Mouse (Mus musculus) heart, embryonic 14.5 days (tissue): ENCODE results near the gene Pdcd1lg2. TPM values are rescaled to one million over a fixed set of nuclear protein-coding genes. Genes with fewer than 3 reads are reported as not detected.

Source experiments
- ATAC-seq: fragments of 200-750 bp; cut with Nextera tagmentation; 2 replicates; pipeline ENCODE4 v1.8.0; 2017; ENCODE audit warnings: low read depth, moderate TSS enrichment; ENCODE audit not compliant: insufficient number of reproducible peaks, insufficient read depth, low FRiP score
- H3K27ac ChIP-seq, 2 experiments: fragments of 200-500 bp in 1 of 2; fragments of 300-500 bp in 1 of 2; sonication (generic) in 1 of 2; replicated peaks in 1 of 2; 2 replicates each; pipeline ENCODE4 v1.5.1; 2012 to 2014; ENCODE audit warnings: low read depth in 2 of 2, low read length in 2 of 2, control low read depth in 1 of 2, mild to moderate bottlenecking in 1 of 2, mixed read lengths in 1 of 2; ENCODE audit not compliant: control insufficient read depth in 1 of 2, insufficient read depth in 1 of 2
- H3K27me3 ChIP-seq: fragments of 300-500 bp; sonication (generic); 2 replicates; pipeline ENCODE4 v1.6.1; 2014; ENCODE audit warnings: mild to moderate bottlenecking, low read length, control low read depth; ENCODE audit not compliant: control insufficient read depth, insufficient read depth
- H3K36me3 ChIP-seq: fragments of 300-500 bp; sonication (generic); 2 replicates; pipeline ENCODE4 v1.6.1; 2014; ENCODE audit warnings: mild to moderate bottlenecking, control low read depth, low read length, mixed read lengths; ENCODE audit not compliant: control insufficient read depth, insufficient read depth
- H3K4me1 ChIP-seq, 2 experiments: fragments of 200-500 bp in 1 of 2; fragments of 300-500 bp in 1 of 2; sonication (generic) in 1 of 2; 2 replicates each; pipeline ENCODE4 v1.6.1; 2012 to 2014; ENCODE audit warnings: low read length in 2 of 2, control low read depth in 1 of 2, mixed read lengths in 1 of 2; ENCODE audit not compliant: control insufficient read depth in 2 of 2, insufficient read depth in 2 of 2
- H3K4me2 ChIP-seq: fragments of 300-500 bp; sonication (generic); 2 replicates; pipeline ENCODE4 v1.6.1; 2014; ENCODE audit warnings: mild to moderate bottlenecking, low read length
- H3K4me3 ChIP-seq, 2 experiments: fragments of 200-500 bp in 1 of 2; fragments of 300-500 bp in 1 of 2; sonication (generic) in 1 of 2; 2 replicates each; pipeline ENCODE4 v1.5.1; 2012 to 2014; ENCODE audit warnings: low read length in 2 of 2, mild to moderate bottlenecking in 2 of 2, control low read depth in 1 of 2, low read depth in 1 of 2, moderate library complexity in 1 of 2; ENCODE audit not compliant: control insufficient read depth in 1 of 2, insufficient read depth in 1 of 2
- H3K9ac ChIP-seq: fragments of 300-500 bp; sonication (generic); 2 replicates; pipeline ENCODE4 v1.6.1; 2014; ENCODE audit warnings: mild to moderate bottlenecking, low read length
- H3K9me3 ChIP-seq: fragments of 300-500 bp; sonication (generic); 2 replicates; pipeline ENCODE4 v1.6.1; 2016; ENCODE audit warnings: low read length, control low read depth; ENCODE audit not compliant: control insufficient read depth
- WGBS: fragments of 180-500 bp; shearing (Covaris S2); extraction: QIAGEN DNeasy Blood & Tissue Kit; methylation state at CpG from one replicate; pipeline ENCODE4 v1.1.7; 2014; 5-methylcytosine and 5-hydroxymethylcytosine counted together
- polyA plus RNA-seq: library from polyadenylated mRNA; unstranded; fragments of >200 nt; fragmentation: Nextera tagmentation; extraction: Ambion mirVana; gene quantifications from 2 replicates; pipeline ENCODE4 v1.2.1, GENCODE M21; 2014

Gene Pdcd1lg2
- polyA plus RNA-seq, 1 experiment from 2014 or later, result not detected

DNA sequence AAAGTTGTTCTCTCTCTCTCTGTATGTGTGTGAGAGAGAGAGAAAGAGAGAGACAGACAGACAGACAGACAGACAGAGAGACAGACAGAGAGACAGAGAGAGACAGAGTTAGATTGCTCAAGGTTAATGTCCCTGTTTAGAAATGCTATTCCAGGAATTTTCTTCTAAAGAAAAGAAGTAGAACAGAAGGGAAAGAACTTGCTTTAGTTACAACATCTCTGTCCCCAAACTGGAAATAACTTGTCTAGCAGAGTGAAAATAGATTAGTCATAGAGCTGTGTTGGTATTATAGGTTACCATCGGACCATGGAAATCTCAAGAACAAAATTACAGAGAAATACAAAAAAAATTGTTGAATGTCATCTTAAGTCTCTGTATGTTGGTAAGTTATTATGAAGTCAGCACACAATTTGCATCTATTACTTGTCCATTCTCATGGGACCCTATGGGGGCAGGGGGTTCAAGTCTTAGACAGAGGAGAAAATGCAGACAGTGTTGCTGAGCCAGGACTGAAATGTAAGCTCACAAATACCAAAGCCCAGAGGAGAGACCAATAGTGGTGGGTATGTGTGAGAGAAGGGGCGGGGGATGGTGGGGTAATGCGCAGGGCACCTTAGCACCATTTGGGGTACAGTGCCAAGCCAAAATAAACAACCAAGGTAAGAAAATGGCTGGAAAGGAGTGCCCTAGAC, 74.7 kb downstream of the Pdcd1lg2 start:
- WGBS, result 84% methylated on average over 3 of the region's 3 CpGs
- no peak overlapping the region for H3K4me2 ChIP-seq
- H3K27ac ChIP-seq, result no peak overlapping the region
- no peaks in the 10 kb centered on the region for H3K9me3 ChIP-seq
- H3K4me3 ChIP-seq, result no peak overlapping the region
- no peaks in the 10 kb centered on the region for H3K27me3 ChIP-seq
- ATAC-seq, result no peak
- H3K4me1 ChIP-seq, result peaks cover 4 to 8% of the 10 kb centered on the region in 2 experiments; a peak in 3 of 4 replicates
- H3K9ac ChIP-seq, result no peak overlapping the region
- H3K36me3 ChIP-seq, result no peaks in the 10 kb centered on the region

DNA sequence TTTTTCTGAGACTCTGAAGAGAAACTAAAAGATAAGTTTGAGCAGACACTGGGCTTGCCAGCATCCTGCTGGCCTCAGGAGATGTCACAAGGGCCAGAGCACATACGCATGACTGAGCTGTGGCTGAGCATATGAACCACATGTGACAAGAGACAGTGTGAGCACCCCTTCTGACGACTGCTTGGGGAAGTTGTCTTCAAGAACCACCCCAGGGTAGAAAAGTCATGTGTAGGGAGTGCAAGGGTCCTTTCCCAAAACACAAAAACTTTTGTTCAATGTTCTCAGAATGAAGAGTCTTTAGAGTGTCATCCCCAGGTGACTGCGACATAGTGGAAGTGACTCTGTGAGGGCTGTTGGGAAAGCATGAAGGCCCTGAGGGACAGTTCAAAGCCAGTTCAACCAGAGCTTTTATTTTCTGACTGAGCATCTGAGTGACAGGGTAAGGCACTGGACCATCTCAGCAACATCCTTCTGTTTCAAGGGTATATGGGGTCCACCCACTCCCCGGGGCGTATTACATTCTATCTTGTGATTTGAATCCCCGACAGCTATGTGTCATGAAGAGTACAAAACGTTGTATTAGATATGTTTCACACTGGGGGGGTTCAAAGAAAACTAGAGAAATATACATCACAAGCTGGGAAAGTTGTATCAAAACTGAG, 76.0 kb downstream of the Pdcd1lg2 start:
- no peak overlapping the region for H3K4me3 ChIP-seq
- no peak overlapping the region for H3K4me2 ChIP-seq
- 82% methylated on average over 7 of the region's 7 CpGs for WGBS
- H3K9me3 ChIP-seq, result no peaks in the 10 kb centered on the region
- no peaks in the 10 kb centered on the region for H3K27me3 ChIP-seq
- H3K36me3 ChIP-seq, result no peaks in the 10 kb centered on the region
- ATAC-seq, result no peak
- H3K9ac ChIP-seq, result no peak overlapping the region
- H3K27ac ChIP-seq, result no peak overlapping the region
- peaks cover 4 to 8% of the 10 kb centered on the region in 2 experiments; a peak in 3 of 4 replicates for H3K4me1 ChIP-seq

DNA sequence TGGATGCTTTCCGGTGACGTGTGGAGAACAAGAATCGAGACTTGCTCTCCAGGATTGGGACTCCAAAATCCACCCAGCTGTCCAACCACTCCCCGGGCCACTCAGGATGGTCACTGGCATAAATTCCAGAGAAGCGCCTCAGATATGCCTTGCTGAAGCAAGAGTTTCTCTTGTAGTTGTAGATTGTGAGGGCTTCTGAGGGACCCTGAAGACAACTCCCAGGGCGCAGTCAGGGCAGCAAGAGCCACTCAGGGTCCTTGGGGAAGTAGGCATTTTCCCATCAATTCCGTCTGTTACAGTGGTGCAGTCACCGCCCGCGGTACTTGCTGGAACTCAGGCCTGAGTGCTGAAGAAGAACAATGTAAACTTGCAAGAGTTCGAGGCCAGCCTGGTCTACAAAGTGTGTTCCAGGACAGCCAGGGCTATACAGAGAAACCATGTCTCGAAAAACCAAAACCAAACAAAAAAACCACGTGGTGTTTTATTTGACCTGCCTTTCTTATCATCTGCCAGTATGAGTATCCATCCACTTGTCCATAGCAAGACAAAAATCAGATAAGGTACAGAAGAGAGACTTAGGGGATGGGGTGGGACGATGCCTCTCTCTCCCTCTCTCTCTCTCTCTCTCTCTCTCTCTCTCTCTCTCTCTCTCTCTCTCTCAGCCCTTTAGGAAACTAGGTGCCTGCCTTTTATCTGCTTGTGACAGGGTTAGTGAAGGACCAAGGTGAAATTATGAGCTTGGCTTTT, 76.8 kb downstream of the Pdcd1lg2 start:
- Histone ChIP-seq H3K36me3 (no peaks in the 10 kb centered on the region), H3K4me3 (no peak overlapping the region), H3K27ac (no peak overlapping the region), H3K4me2 (no peak overlapping the region), H3K9ac (no peak overlapping the region), H3K4me1 (peaks cover 4 to 8% of the 10 kb centered on the region in 2 experiments; a peak in 3 of 4 replicates), H3K27me3 (no peaks in the 10 kb centered on the region), H3K9me3 (no peaks in the 10 kb centered on the region)
- 82% methylated on average over 14 of the region's 14 CpGs for WGBS
- ATAC-seq, result no peak

DNA sequence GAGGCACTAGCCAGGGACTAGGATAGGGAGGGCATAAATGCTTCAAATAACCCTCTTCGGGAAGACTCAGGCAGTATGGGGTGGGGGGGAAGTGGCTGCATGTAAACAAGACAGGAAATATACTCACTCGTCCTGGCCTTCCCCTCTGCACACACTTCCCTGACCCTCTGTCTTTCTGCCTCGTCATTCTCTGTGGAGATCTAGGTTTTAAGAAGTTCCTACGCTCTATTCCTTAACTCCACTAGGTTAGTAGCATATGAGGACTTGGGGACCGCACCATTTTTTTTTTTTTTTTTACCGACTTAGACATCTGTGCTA, 77.3 kb downstream of the Pdcd1lg2 start:
- no peak overlapping the region for H3K9ac ChIP-seq
- 0 out of 2 replicates have a peak overlapping the region, but pooled peaks have one; percentile 3 for H3K4me2 ChIP-seq
- H3K4me1 ChIP-seq, result peaks cover 4 to 8% of the 10 kb centered on the region in 2 experiments; a peak in 3 of 4 replicates
- H3K9me3 ChIP-seq, result no peaks in the 10 kb centered on the region
- H3K36me3 ChIP-seq, result no peaks in the 10 kb centered on the region
- H3K4me3 ChIP-seq, result no peak overlapping the region
- 46% methylated on average over 6 of the region's 6 CpGs for WGBS
- ATAC-seq, result no peak
- no peak overlapping the region for H3K27ac ChIP-seq
- H3K27me3 ChIP-seq, result no peaks in the 10 kb centered on the region

DNA sequence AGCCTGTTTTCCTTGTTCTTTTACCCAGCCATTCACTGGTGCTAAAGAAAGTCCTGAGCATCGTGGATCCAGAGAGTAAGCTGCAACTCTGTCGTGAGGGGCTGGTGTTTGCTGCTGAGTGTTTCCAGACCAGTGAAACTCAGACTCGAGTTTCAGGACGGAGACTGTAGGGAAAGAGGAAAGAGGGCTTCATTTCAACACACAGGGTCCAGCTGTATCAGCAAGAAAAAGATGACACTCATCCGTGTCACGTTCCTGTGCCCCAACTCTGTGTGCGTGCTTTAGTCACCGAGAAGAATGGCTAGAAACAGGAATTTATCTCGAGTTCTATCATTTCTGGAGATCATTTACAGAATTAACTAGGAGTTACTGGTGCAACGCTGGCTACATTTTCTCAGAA, 77.7 kb downstream of the Pdcd1lg2 start:
- Histone ChIP-seq H3K9me3 (no peaks in the 10 kb centered on the region), H3K4me1 (peaks cover 4 to 8% of the 10 kb centered on the region in 2 experiments; a peak in 3 of 4 replicates), H3K27me3 (no peaks in the 10 kb centered on the region), H3K9ac (no peak overlapping the region), H3K27ac (no peak overlapping the region), H3K4me2 (0 out of 2 replicates have a peak overlapping the region, but pooled peaks have one; percentile 3), H3K4me3 (no peak overlapping the region), H3K36me3 (no peaks in the 10 kb centered on the region)
- no peak for ATAC-seq
- 43% methylated on average over 10 of the region's 10 CpGs for WGBS

DNA sequence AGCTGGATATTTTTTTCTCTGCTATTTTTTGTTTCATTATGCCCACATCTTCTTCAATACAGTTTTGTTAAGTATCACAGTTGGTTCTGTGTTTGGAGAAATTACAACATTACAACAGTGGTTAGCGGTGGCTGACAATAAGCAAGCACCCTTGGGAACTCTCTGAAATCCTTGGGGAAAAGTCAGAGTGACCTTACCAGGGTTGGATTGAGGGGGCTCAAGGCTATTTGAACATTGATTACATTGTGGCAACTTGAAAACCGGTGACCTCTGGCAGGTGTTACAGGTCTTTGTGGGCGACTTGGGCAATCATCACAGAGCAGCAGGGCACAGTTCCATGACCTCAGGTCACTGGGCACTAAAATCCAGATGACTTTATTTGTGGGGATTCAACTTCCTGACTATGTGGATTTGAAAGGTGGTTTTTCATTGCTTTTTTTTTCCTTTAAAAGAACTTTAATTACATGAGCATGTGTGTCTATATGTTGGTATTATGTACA, 79.1 kb downstream of the Pdcd1lg2 start:
- peaks cover 4 to 8% of the 10 kb centered on the region in 2 experiments; a peak in 3 of 4 replicates for H3K4me1 ChIP-seq
- no peaks in the 10 kb centered on the region for H3K27me3 ChIP-seq
- no peak overlapping the region for H3K9ac ChIP-seq
- no peak overlapping the region for H3K4me2 ChIP-seq
- no peak overlapping the region for H3K27ac ChIP-seq
- no peak overlapping the region for H3K4me3 ChIP-seq
- no peak for ATAC-seq
- WGBS, result 87% methylated on average over 3 of the region's 3 CpGs
- no peaks in the 10 kb centered on the region for H3K9me3 ChIP-seq
- no peaks in the 10 kb centered on the region for H3K36me3 ChIP-seq

DNA sequence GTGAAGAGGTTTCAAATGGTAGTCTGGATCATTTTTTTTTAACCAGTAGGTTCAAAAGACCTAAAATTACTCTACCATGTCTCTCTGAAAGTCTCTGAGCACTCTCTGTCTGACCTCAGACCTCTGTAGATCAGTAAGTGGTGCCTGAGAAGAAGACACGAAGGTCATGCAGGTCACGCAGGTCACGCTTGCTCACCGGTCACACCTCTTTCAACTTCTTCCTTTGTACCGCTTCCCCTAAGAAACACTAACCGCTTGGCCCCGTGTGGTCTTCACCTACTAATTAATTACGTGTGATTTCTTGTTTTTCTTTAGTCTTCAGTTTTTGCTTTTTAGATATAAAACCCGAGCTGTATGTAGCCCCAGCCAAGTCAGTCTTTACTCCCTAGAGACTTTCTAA, 80.7 kb downstream of the Pdcd1lg2 start:
- Histone ChIP-seq H3K36me3 (no peaks in the 10 kb centered on the region), H3K4me3 (no peak overlapping the region), H3K4me1 (peaks cover 4 to 8% of the 10 kb centered on the region in 2 experiments; a peak in 3 of 4 replicates), H3K27ac (no peak overlapping the region), H3K9me3 (no peaks in the 10 kb centered on the region), H3K9ac (no peak overlapping the region), H3K4me2 (no peak overlapping the region), H3K27me3 (no peaks in the 10 kb centered on the region)
- whole genome bisulfite sequencing, result 85% methylated on average over 9 of the region's 9 CpGs
- no peak for ATAC-seq
